Mouse (Mus musculus) heart, postnatal 0 days (tissue): ENCODE results near the gene Nt5c2.

ENCODE experiments used
- CTCF ChIP-seq: IDR thresholded peaks from 2 replicates; pipeline ENCODE4 v1.5.1; 2016; ENCODE audit warnings: antibody characterized with exemption, control low read depth, low read depth
- EP300 ChIP-seq: IDR thresholded peaks from 2 replicates; pipeline ENCODE4 v1.6.1; 2016; ENCODE audit warnings: antibody characterized with exemption, low read depth

- TF ChIP-seq CTCF (no peak), EP300 (no peak)
Measured at GRCm38 (mm10) chr19:46841016-46841415, 173.9 kb downstream of the Nt5c2 start.
